In genomic region chr2:18045143-18045780, GRCm38 (mm10) we compare ENCODE assay signal across 9 mouse cellular contexts. TPM values are rescaled to one million over a fixed set of nuclear protein-coding genes. Genes with fewer than 3 reads are reported as not detected.
DNase-seq lines count a peak whose midpoint lies in the region; ATAC-seq and TF ChIP-seq lines count a peak whose summit lies in the region.
"Had no signal": no experiment of that assay in that cellular context is flagged by ENCODE, and none has a peak within 500 bp of the region (broad histone marks: within the 10 kb centered on the region; RNA-seq: fewer than 3 reads in every experiment).

No protein-coding gene starts in this region.

- peak overlapping the region; percentile 99 for H3K27ac ChIP-seq in embryonic facial prominence, embryonic 15.5 days (replicated peaks)
- peak overlapping the region; percentile 99; the same call in 1 of the 2 replicates for H3K27ac ChIP-seq in hindbrain, postnatal 0 days
- no peak overlapping the region for H3K27ac ChIP-seq in midbrain, postnatal 0 days (ENCODE audit: low read depth, low read length)

- peak; percentile 12 for DNase-seq in kidney, postnatal 10 days
- no peak for DNase-seq in kidney, postnatal 36 days
- DNase-seq in hindbrain, postnatal 0 days (ENCODE audit: low spot score) = peak; percentile 3
- no peak for DNase-seq in midbrain, postnatal 0 days (ENCODE audit: low spot score)
- DNase-seq in gastrocnemius, postnatal 25 days = no peak
- no peak for DNase-seq in right cerebral cortex, postnatal 10 days (ENCODE audit: low spot score in 2 of 2)
- no peak for DNase-seq in layer of hippocampus, postnatal 36 days

- H3K27me3 ChIP-seq in embryonic facial prominence, embryonic 15.5 days = no peaks in the 10 kb centered on the region
- no peaks in the 10 kb centered on the region for H3K27me3 ChIP-seq in hindbrain, postnatal 0 days (ENCODE audit: insufficient read depth, low read length)
- no peaks in the 10 kb centered on the region for H3K27me3 ChIP-seq in midbrain, postnatal 0 days (ENCODE audit: insufficient read depth, low read length)

- H3K9me3 ChIP-seq in embryonic facial prominence, embryonic 15.5 days (replicated peaks) = no peaks in the 10 kb centered on the region
- no peaks in the 10 kb centered on the region for H3K9me3 ChIP-seq in hindbrain, postnatal 0 days (ENCODE audit: low read length)
- H3K9me3 ChIP-seq in midbrain, postnatal 0 days (ENCODE audit: low read length) = no peaks in the 10 kb centered on the region

- no peak for ATAC-seq in embryonic facial prominence, embryonic 15.5 days (ENCODE audit: insufficient number of reproducible peaks, low FRiP score, low TSS enrichment, low read depth)
- ATAC-seq in hindbrain, postnatal 0 days = no peak
- no peak for ATAC-seq in midbrain, postnatal 0 days (ENCODE audit: low FRiP score)

- WGBS in embryonic facial prominence, embryonic 15.5 days = 5% methylated on average over 7 of the region's 7 CpGs
- WGBS in hindbrain, postnatal 0 days = 6% methylated on average over 7 of the region's 7 CpGs
- WGBS in midbrain, postnatal 0 days = 5% methylated on average over 7 of the region's 7 CpGs

- peak overlapping the region; percentile 96 for H3K9ac ChIP-seq in embryonic facial prominence, embryonic 15.5 days
- H3K9ac ChIP-seq in hindbrain, postnatal 0 days (replicated peaks; ENCODE audit: low read length) = peak overlapping the region; percentile 99
- H3K9ac ChIP-seq in midbrain, postnatal 0 days (replicated peaks; ENCODE audit: low read length, poor library complexity, severe bottlenecking) = peak overlapping the region; percentile 97

- H3K4me2 ChIP-seq in embryonic facial prominence, embryonic 15.5 days (replicated peaks) = peak overlapping the region; percentile 73
- peak overlapping the region; percentile 84 for H3K4me2 ChIP-seq in hindbrain, postnatal 0 days (ENCODE audit: low read depth, low read length)
- H3K4me2 ChIP-seq in midbrain, postnatal 0 days (ENCODE audit: low read depth, low read length, poor library complexity, severe bottlenecking) = peak overlapping the region; percentile 80

- H3K36me3 ChIP-seq in embryonic facial prominence, embryonic 15.5 days = no peaks in the 10 kb centered on the region
- no peaks in the 10 kb centered on the region for H3K36me3 ChIP-seq in hindbrain, postnatal 0 days (ENCODE audit: insufficient read depth, low read length)
- no peaks in the 10 kb centered on the region for H3K36me3 ChIP-seq in midbrain, postnatal 0 days (ENCODE audit: insufficient read depth, low read length)

- peaks cover 55% of the 10 kb centered on the region for H3K4me1 ChIP-seq in embryonic facial prominence, embryonic 15.5 days
- peaks cover 28% of the 10 kb centered on the region for H3K4me1 ChIP-seq in hindbrain, postnatal 0 days (ENCODE audit: insufficient read depth, low read length)
- H3K4me1 ChIP-seq in midbrain, postnatal 0 days (ENCODE audit: insufficient read depth, low read length) = peaks cover 18% of the 10 kb centered on the region

- H3K4me3 ChIP-seq in embryonic facial prominence, embryonic 15.5 days (replicated peaks) = peak overlapping the region; percentile 79
- peak overlapping the region; percentile 93 for H3K4me3 ChIP-seq in hindbrain, postnatal 0 days (ENCODE audit: low read length)
- peak overlapping the region; percentile 86 for H3K4me3 ChIP-seq in midbrain, postnatal 0 days (ENCODE audit: low read depth, low read length)

- no peak for TF ChIP-seq CTCF in hindbrain, postnatal 0 days (IDR thresholded peaks at IDR 0.05; ENCODE audit: low read depth)
- TF ChIP-seq CTCF in midbrain, postnatal 0 days (IDR thresholded peaks at IDR 0.05) = no peak

RNA-seq across cellular contexts. Expression of gene Skida1, which starts 3.6 kb away (rescaled TPM):
- 5.7 and 6.1 TPM in 2 replicates for polyA plus RNA-seq in embryonic facial prominence, embryonic 15.5 days (2015; fragmentation: Nextera tagmentation; extraction: Ambion mirVana)
- total RNA-seq in hindbrain, postnatal 0 days (2014; rRNA removed) = 14.1 and 22.7 TPM in 2 replicates
- 4.4 and 5.0 TPM in 2 replicates for polyA plus RNA-seq in hindbrain, postnatal 0 days (2015; fragmentation: Nextera tagmentation; extraction: Ambion mirVana)
- 12.1 and 12.4 TPM in 2 replicates for total RNA-seq in midbrain, postnatal 0 days (2014; rRNA removed)
- 3.5 and 4.3 TPM in 2 replicates for polyA plus RNA-seq in midbrain, postnatal 0 days (2015; fragmentation: Nextera tagmentation; extraction: Ambion mirVana)
- total RNA-seq in gastrocnemius, postnatal 25 days (2021) = under 1 TPM; 0.32 to 0.54 TPM
- total RNA-seq in layer of hippocampus, postnatal 36 days (2021) = 10 to 100 TPM; 17.2 to 17.3 TPM

RNA-seq across cellular contexts. Expression of gene A930004D18Rik, which starts 7.7 kb away (rescaled TPM):
- polyA plus RNA-seq in embryonic facial prominence, embryonic 15.5 days (2015; fragmentation: Nextera tagmentation; extraction: Ambion mirVana) = 13.7 and 13.9 TPM in 2 replicates
- 2.3 and 3.7 TPM in 2 replicates for total RNA-seq in hindbrain, postnatal 0 days (2014; rRNA removed)
- 9.0 and 9.9 TPM in 2 replicates for polyA plus RNA-seq in hindbrain, postnatal 0 days (2015; fragmentation: Nextera tagmentation; extraction: Ambion mirVana)
- total RNA-seq in midbrain, postnatal 0 days (2014; rRNA removed) = 2.4 and 3.6 TPM in 2 replicates
- polyA plus RNA-seq in midbrain, postnatal 0 days (2015; fragmentation: Nextera tagmentation; extraction: Ambion mirVana) = 9.7 and 10.3 TPM in 2 replicates
- 1 to 10 TPM in 1 of 2 experiments, under 1 TPM in 1; 0.20 to 1.6 TPM for total RNA-seq in gastrocnemius, postnatal 25 days (2021)
- total RNA-seq in layer of hippocampus, postnatal 36 days (2021) = 1 to 10 TPM; 3.0 to 5.6 TPM

RNA-seq across cellular contexts. Expression of gene Mllt10, which starts 9.8 kb away (rescaled TPM):
- 65.5 and 70.1 TPM in 2 replicates for polyA plus RNA-seq in embryonic facial prominence, embryonic 15.5 days (2015; fragmentation: Nextera tagmentation; extraction: Ambion mirVana)
- 20.1 and 25.6 TPM in 2 replicates for total RNA-seq in hindbrain, postnatal 0 days (2014; rRNA removed)
- polyA plus RNA-seq in hindbrain, postnatal 0 days (2015; fragmentation: Nextera tagmentation; extraction: Ambion mirVana) = 30.0 and 34.6 TPM in 2 replicates
- total RNA-seq in midbrain, postnatal 0 days (2014; rRNA removed) = 22.7 and 96.5 TPM in 2 replicates
- 23.9 and 28.9 TPM in 2 replicates for polyA plus RNA-seq in midbrain, postnatal 0 days (2015; fragmentation: Nextera tagmentation; extraction: Ambion mirVana)
- 10 to 100 TPM; 15.1 to 18.5 TPM for total RNA-seq in gastrocnemius, postnatal 25 days (2021)
- total RNA-seq in layer of hippocampus, postnatal 36 days (2021) = 10 to 100 TPM; 53.7 to 57.7 TPM

RNA-seq across cellular contexts. Expression of gene H2al2a, which starts 48.5 kb away (rescaled TPM):
- not detected in 2 replicates for polyA plus RNA-seq in embryonic facial prominence, embryonic 15.5 days (2015; fragmentation: Nextera tagmentation; extraction: Ambion mirVana)
- not detected in 2 replicates for total RNA-seq in hindbrain, postnatal 0 days (2014; rRNA removed)
- not detected in 2 replicates for polyA plus RNA-seq in hindbrain, postnatal 0 days (2015; fragmentation: Nextera tagmentation; extraction: Ambion mirVana)
- total RNA-seq in midbrain, postnatal 0 days (2014; rRNA removed) = not detected in 2 replicates
- not detected in 2 replicates for polyA plus RNA-seq in midbrain, postnatal 0 days (2015; fragmentation: Nextera tagmentation; extraction: Ambion mirVana)
- not detected for total RNA-seq in gastrocnemius, postnatal 25 days (2021)
- total RNA-seq in layer of hippocampus, postnatal 36 days (2021) = not detected
- total RNA-seq: left cerebral cortex, adult 8-10 months had no signal

Comparison
In these comparisons a context has a peak if more than half of its experiments do, and no peak if none do; other contexts are left out.
1. DNase-seq: peak in kidney, postnatal 10 days (single experiment) and hindbrain, postnatal 0 days (single experiment); none in kidney, postnatal 36 days (0 of 2), midbrain, postnatal 0 days (single experiment), gastrocnemius, postnatal 25 days (single experiment), right cerebral cortex, postnatal 10 days (0 of 2) and layer of hippocampus, postnatal 36 days (0 of 2).
2. Peak in every context shown above with its lines, with median percentiles within 50 percentile points of each other: H3K4me2 ChIP-seq, H3K4me3 ChIP-seq and H3K9ac ChIP-seq.